8 mouse cellular contexts compared by ENCODE assay signal in the genomic region with DNA sequence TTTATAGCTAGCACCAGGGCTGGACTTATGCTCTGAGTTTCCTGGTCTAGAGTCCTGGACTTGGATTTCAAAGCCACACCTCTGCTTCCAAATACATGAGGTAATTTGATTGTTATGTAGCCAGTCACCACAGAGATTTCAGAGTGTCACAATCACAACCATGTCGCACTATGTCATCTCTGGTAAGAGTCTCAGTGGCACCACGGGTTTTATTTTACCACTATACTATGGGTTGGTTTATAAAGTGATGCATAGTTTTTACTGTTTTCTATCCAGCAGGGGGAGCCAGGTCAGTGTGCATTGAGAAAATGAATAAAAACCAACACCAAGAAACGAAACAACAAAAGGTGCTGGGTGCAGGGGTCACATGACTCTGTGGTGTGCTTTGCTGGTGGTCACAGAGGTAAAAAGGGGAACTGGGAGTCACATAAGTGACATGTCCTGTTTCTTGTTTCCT. TPM values are rescaled to one million over a fixed set of nuclear protein-coding genes. Genes with fewer than 3 reads are reported as not detected.
A peak's percentile ranks its signal among the peaks of the same experiment; 100 is the strongest.
DNase-seq lines count a peak whose midpoint lies in the region; ATAC-seq and TF ChIP-seq lines count a peak whose summit lies in the region.

No protein-coding gene starts in this region.

- H3K79me2 ChIP-seq in myocyte (ENCODE audit: control insufficient read depth, insufficient read depth): no peaks in the 10 kb centered on the region

- H3K9ac ChIP-seq in kidney, postnatal 0 days (ENCODE audit: low read depth, low read length): no peak overlapping the region

- no peaks in the 10 kb centered on the region for H3K36me3 ChIP-seq in kidney, postnatal 0 days (ENCODE audit: insufficient read depth, low read length)
- no peaks in the 10 kb centered on the region for H3K36me3 ChIP-seq in myocyte (ENCODE audit: control insufficient read depth, insufficient read depth)

- 27% methylated on average over 3 of the region's 3 CpGs for WGBS in kidney, postnatal 0 days

- peak; percentile 36 for DNase-seq in heart, adult 8-10 months (ENCODE audit: low spot score)
- no peak for DNase-seq in heart, adult 9 months (ENCODE audit: low spot score in 2 of 2)
- peak; percentile 76 to 81 for DNase-seq in B cell, adult 2 months
- DNase-seq in kidney, postnatal 0 days (ENCODE audit: low spot score): peak; percentile 64
- DNase-seq in gastrocnemius, adult 18-20 months (ENCODE audit: low spot score): no peak
- DNase-seq in cerebellum, adult 9-11 months: no peak

- H3K9me3 ChIP-seq in kidney, postnatal 0 days (replicated peaks; ENCODE audit: low read length): no peaks in the 10 kb centered on the region

- H3K4me1 ChIP-seq in bone marrow macrophage, adult 2 months (ENCODE audit: control insufficient read depth, insufficient read depth, low read length): peaks cover 52% of the 10 kb centered on the region
- no peaks in the 10 kb centered on the region for H3K4me1 ChIP-seq in kidney, postnatal 0 days (replicated peaks; ENCODE audit: insufficient read depth, low read length)

- no peak overlapping the region for H3ac ChIP-seq in myocyte (ENCODE audit: control insufficient read depth, insufficient read length)

- H3K4me2 ChIP-seq in kidney, postnatal 0 days (ENCODE audit: low read length): no peak overlapping the region
- peak overlapping the region; percentile 50 for H3K4me2 ChIP-seq in myocyte (ENCODE audit: low read depth)

- no peaks in the 10 kb centered on the region for H3K27me3 ChIP-seq in kidney, postnatal 0 days (ENCODE audit: insufficient read depth, low read length)
- no peaks in the 10 kb centered on the region for H3K27me3 ChIP-seq in myocyte (ENCODE audit: control insufficient read depth, insufficient read depth, insufficient read length)

- TF ChIP-seq CTCF in bone marrow macrophage, adult 2 months (IDR thresholded peaks at IDR 0.05; ENCODE audit: low read depth, low read length): no peak
- TF ChIP-seq CTCF in kidney, postnatal 0 days (IDR thresholded peaks at IDR 0.05; ENCODE audit: low read depth): peak; percentile 86

- H3K4me3 ChIP-seq in bone marrow macrophage, adult 2 months (ENCODE audit: insufficient read depth, low read length): no peak overlapping the region
- H3K4me3 ChIP-seq in kidney, postnatal 0 days (replicated peaks; ENCODE audit: low read depth, low read length): no peak overlapping the region
- H3K4me3 ChIP-seq in myocyte: no peak overlapping the region

- H3K27ac ChIP-seq in bone marrow macrophage, adult 2 months (ENCODE audit: insufficient read depth, low read depth, low read length): peak overlapping the region; percentile 85
- no peak overlapping the region for H3K27ac ChIP-seq in kidney, postnatal 0 days

- TF ChIP-seq POLR2A in bone marrow macrophage, adult 2 months (IDR thresholded peaks at IDR 0.05; ENCODE audit: borderline replicate concordance, low read depth, low read length): no peak
- no peak for TF ChIP-seq POLR2A in myocyte (IDR thresholded peaks at IDR 0.05; ENCODE audit: insufficient read length, low read depth)

- ATAC-seq in kidney, postnatal 0 days (replicated peaks; ENCODE audit: low FRiP score, low read depth): peak; percentile 40; the same call in 1 of the 2 replicates

TF ChIP-seq in myocyte, 11 proteins besides CTCF, POLR2A, EP300 and RAD21:
- TF ChIP-seq TCF3 (IDR thresholded peaks at IDR 0.05; ENCODE audit: insufficient read length, low read depth): no peak
- TF ChIP-seq USF1 (IDR thresholded peaks at IDR 0.05; ENCODE audit: low read depth): peak; percentile 73
- 0 out of 2 replicates have a peak, but pooled peaks have one; percentile 5 for TF ChIP-seq CEBPB (IDR thresholded peaks at IDR 0.05; ENCODE audit: insufficient read depth, poor library complexity, severe bottlenecking)

RNA-seq across cellular contexts. Expression of a gene that starts 15.8 kb away (rescaled TPM):
- total RNA-seq in heart, adult 8-10 months (2022): 10 to 100 TPM; 12.9 to 15.6 (median 14.1) TPM
- 38.3 and 41.3 TPM in 2 replicates for polyA plus RNA-seq in bone marrow macrophage, adult 2 months (2012; ENCODE audit: insufficient read depth, insufficient read length, missing spikeins)
- 13.8 and 16.1 TPM in 2 replicates for polyA plus RNA-seq in kidney, postnatal 0 days (2015; fragmentation: Nextera tagmentation; extraction: Ambion mirVana)
- 2.0 TPM for polyA plus RNA-seq in myocyte (2012; fragmentation: generic; extraction: Trizol)
- 1 to 10 TPM; 7.4 to 8.4 TPM for total RNA-seq in gastrocnemius, adult 18-20 months (2021)

RNA-seq across cellular contexts. Expression of a gene that starts 45.2 kb away (rescaled TPM):
- total RNA-seq in heart, adult 8-10 months (2022): 1 to 10 TPM; 5.1 to 7.9 (median 6.7) TPM
- polyA plus RNA-seq in bone marrow macrophage, adult 2 months (2012; ENCODE audit: insufficient read depth, insufficient read length, missing spikeins): 52.9 and 55.8 TPM in 2 replicates
- polyA plus RNA-seq in kidney, postnatal 0 days (2015; fragmentation: Nextera tagmentation; extraction: Ambion mirVana): 23.1 and 23.3 TPM in 2 replicates
- polyA plus RNA-seq in myocyte (2012; fragmentation: generic; extraction: Trizol): 4.5 TPM
- 1 to 10 TPM; 3.0 to 4.5 TPM for total RNA-seq in gastrocnemius, adult 18-20 months (2021)

Comparison
In these comparisons a context has a peak if more than half of its experiments do, and no peak if none do; other contexts are left out.
1. DNase-seq: peak in heart, adult 8-10 months (single experiment), B cell, adult 2 months (2 of 2) and kidney, postnatal 0 days (single experiment); none in heart, adult 9 months (0 of 2), gastrocnemius, adult 18-20 months (single experiment) and cerebellum, adult 9-11 months (single experiment).